Mouse (Mus musculus): Measurements from ENCODE around the gene Gm17490. TPM values are rescaled to one million over a fixed set of nuclear protein-coding genes. Genes with fewer than 3 reads are reported as not detected.
A peak's percentile ranks its signal among the peaks of the same experiment; 100 is the strongest.

The Gm17490 gene
- polyA plus RNA-seq (2014; fragmentation: Nextera tagmentation; extraction: Ambion mirVana) = not detected in 2 replicates

- H3K27ac ChIP-seq (replicated peaks in 1 of 2; ENCODE audit: control insufficient read depth in 1 of 2, insufficient read depth in 1 of 2, low read depth in 2 of 2, low read length in 2 of 2) = no peak within 1 kb of the TSS
- no peak within 1 kb of the TSS for H3K4me2 ChIP-seq (ENCODE audit: low read length)
- no peaks in the 10 kb centered on the region; the same call in 1 of the 2 replicates for H3K27me3 ChIP-seq (ENCODE audit: control insufficient read depth, insufficient read depth, low read length)
- no peak for ATAC-seq (ENCODE audit: insufficient number of reproducible peaks, insufficient read depth, low FRiP score, low read depth)
- no peak within 1 kb of the TSS for H3K4me3 ChIP-seq (ENCODE audit: control insufficient read depth in 1 of 2, insufficient read depth in 1 of 2, low read depth in 1 of 2, low read length in 2 of 2)
- H3K4me1 ChIP-seq (ENCODE audit: control insufficient read depth in 2 of 2, insufficient read depth in 2 of 2, low read length in 2 of 2) = no peaks in the 10 kb centered on the region
- H3K36me3 ChIP-seq (ENCODE audit: control insufficient read depth, insufficient read depth, low read length) = no peaks in the 10 kb centered on the region
- no peaks in the 10 kb centered on the region for H3K9me3 ChIP-seq (ENCODE audit: control insufficient read depth, low read length)
- no peak within 1 kb of the TSS for H3K9ac ChIP-seq (ENCODE audit: low read length)
- 86% methylated on average over 5 of the region's 5 CpGs for WGBS
These were observed at the start of gene Gm17490 for GRCm38 (mm10) chr2:11625890-11626289. Gene Gm17490 (minus strand): TSS chr2:11626264.

- H3K9ac ChIP-seq (ENCODE audit: low read length) = no peak overlapping the region
- no peak overlapping the region for H3K4me3 ChIP-seq (ENCODE audit: control insufficient read depth in 1 of 2, insufficient read depth in 1 of 2, low read depth in 1 of 2, low read length in 2 of 2)
- H3K27ac ChIP-seq (replicated peaks in 1 of 2; ENCODE audit: control insufficient read depth in 1 of 2, insufficient read depth in 1 of 2, low read depth in 2 of 2, low read length in 2 of 2) = no peak overlapping the region
- H3K27me3 ChIP-seq (ENCODE audit: control insufficient read depth, insufficient read depth, low read length) = no peaks in the 10 kb centered on the region
- H3K4me2 ChIP-seq (ENCODE audit: low read length) = no peak overlapping the region
- ATAC-seq (ENCODE audit: insufficient number of reproducible peaks, insufficient read depth, low FRiP score, low read depth) = no peak
- 17% methylated on average over 3 of the region's 3 CpGs for WGBS
- 0 out of 2 replicates have a peak, but pooled peaks cover 5% of the 10 kb centered on the region for H3K9me3 ChIP-seq (ENCODE audit: control insufficient read depth, low read length)
- no peaks in the 10 kb centered on the region for H3K4me1 ChIP-seq (ENCODE audit: control insufficient read depth in 2 of 2, insufficient read depth in 2 of 2, low read length in 2 of 2)
- no peaks in the 10 kb centered on the region for H3K36me3 ChIP-seq (ENCODE audit: control insufficient read depth, insufficient read depth, low read length)
These were observed 46.1 kb upstream of the Gm17490 start for GRCm38 (mm10) chr2:11672144-11672543.

GRCm38 (mm10) chr2:11665326-11665725 lies 39.3 kb upstream of the Gm17490 start:
- Histone ChIP-seq H3K27ac (replicated peaks in 1 of 2; ENCODE audit: control insufficient read depth in 1 of 2, insufficient read depth in 1 of 2, low read depth in 2 of 2, low read length in 2 of 2) (no peak overlapping the region), H3K4me3 (ENCODE audit: control insufficient read depth in 1 of 2, insufficient read depth in 1 of 2, low read depth in 1 of 2, low read length in 2 of 2) (no peak overlapping the region), H3K36me3 (ENCODE audit: control insufficient read depth, insufficient read depth, low read length) (no peaks in the 10 kb centered on the region), H3K27me3 (ENCODE audit: control insufficient read depth, insufficient read depth, low read length) (no peaks in the 10 kb centered on the region), H3K4me2 (ENCODE audit: low read length) (no peak overlapping the region), H3K4me1 (ENCODE audit: control insufficient read depth in 2 of 2, insufficient read depth in 2 of 2, low read length in 2 of 2) (no peaks in the 10 kb centered on the region), H3K9ac (ENCODE audit: low read length) (no peak overlapping the region), H3K9me3 (ENCODE audit: control insufficient read depth, low read length) (no peaks in the 10 kb centered on the region)
- no peak for ATAC-seq (ENCODE audit: insufficient number of reproducible peaks, insufficient read depth, low FRiP score, low read depth)
- 79% methylated on average over 3 of the region's 3 CpGs for WGBS

- H3K4me1 ChIP-seq (ENCODE audit: control insufficient read depth in 2 of 2, insufficient read depth in 2 of 2, low read length in 2 of 2) = no peaks in the 10 kb centered on the region
- H3K36me3 ChIP-seq (ENCODE audit: control insufficient read depth, insufficient read depth, low read length) = no peaks in the 10 kb centered on the region
- no peak overlapping the region for H3K4me3 ChIP-seq (ENCODE audit: control insufficient read depth in 1 of 2, insufficient read depth in 1 of 2, low read depth in 1 of 2, low read length in 2 of 2)
- no peak overlapping the region for H3K4me2 ChIP-seq (ENCODE audit: low read length)
- no peak overlapping the region for H3K27ac ChIP-seq (replicated peaks in 1 of 2; ENCODE audit: control insufficient read depth in 1 of 2, insufficient read depth in 1 of 2, low read depth in 2 of 2, low read length in 2 of 2)
- no peak for ATAC-seq (ENCODE audit: insufficient number of reproducible peaks, insufficient read depth, low FRiP score, low read depth)
- WGBS = 80% methylated on average over 4 of the region's 4 CpGs
- H3K9ac ChIP-seq (ENCODE audit: low read length) = no peak overlapping the region
- H3K9me3 ChIP-seq (ENCODE audit: control insufficient read depth, low read length) = no peaks in the 10 kb centered on the region
- no peaks in the 10 kb centered on the region for H3K27me3 ChIP-seq (ENCODE audit: control insufficient read depth, insufficient read depth, low read length)
These were observed 38.7 kb upstream of the Gm17490 start for GRCm38 (mm10) chr2:11664806-11665205.

- Histone ChIP-seq H3K4me2 (ENCODE audit: low read length) (peak overlapping the region; percentile 54), H3K9me3 (ENCODE audit: control insufficient read depth, low read length) (no peaks in the 10 kb centered on the region), H3K9ac (ENCODE audit: low read length) (no peak overlapping the region), H3K27ac (replicated peaks in 1 of 2; ENCODE audit: control insufficient read depth in 1 of 2, insufficient read depth in 1 of 2, low read depth in 2 of 2, low read length in 2 of 2) (no peak overlapping the region), H3K4me1 (ENCODE audit: control insufficient read depth in 2 of 2, insufficient read depth in 2 of 2, low read length in 2 of 2) (no peaks in the 10 kb centered on the region), H3K4me3 (ENCODE audit: control insufficient read depth in 1 of 2, insufficient read depth in 1 of 2, low read depth in 1 of 2, low read length in 2 of 2) (peak overlapping the region in 1 of 2 experiments; percentile 17; a peak in 1 of 4 replicates), H3K27me3 (ENCODE audit: control insufficient read depth, insufficient read depth, low read length) (no peaks in the 10 kb centered on the region), H3K36me3 (ENCODE audit: control insufficient read depth, insufficient read depth, low read length) (no peaks in the 10 kb centered on the region)
- 37% methylated on average over 6 of the region's 6 CpGs for WGBS
- ATAC-seq (ENCODE audit: insufficient number of reproducible peaks, insufficient read depth, low FRiP score, low read depth) = no peak
These were observed 38.3 kb upstream of the Gm17490 start for GRCm38 (mm10) chr2:11664367-11664766.

GRCm38 (mm10) chr2:11663961-11664360 lies 37.9 kb upstream of the Gm17490 start:
- H3K27me3 ChIP-seq (ENCODE audit: control insufficient read depth, insufficient read depth, low read length) = no peaks in the 10 kb centered on the region
- H3K9me3 ChIP-seq (ENCODE audit: control insufficient read depth, low read length) = no peaks in the 10 kb centered on the region
- peak overlapping the region in 1 of 2 experiments; percentile 17; a peak in 1 of 4 replicates for H3K4me3 ChIP-seq (ENCODE audit: control insufficient read depth in 1 of 2, insufficient read depth in 1 of 2, low read depth in 1 of 2, low read length in 2 of 2)
- no peak overlapping the region for H3K9ac ChIP-seq (ENCODE audit: low read length)
- no peak for ATAC-seq (ENCODE audit: insufficient number of reproducible peaks, insufficient read depth, low FRiP score, low read depth)
- 2% methylated on average over 10 of the region's 10 CpGs for WGBS
- peak overlapping the region; percentile 54 for H3K4me2 ChIP-seq (ENCODE audit: low read length)
- H3K4me1 ChIP-seq (ENCODE audit: control insufficient read depth in 2 of 2, insufficient read depth in 2 of 2, low read length in 2 of 2) = 0 out of 4 replicates have a peak, but pooled peaks cover 0 to 2% of the 10 kb centered on the region in 2 experiments
- no peak overlapping the region for H3K27ac ChIP-seq (replicated peaks in 1 of 2; ENCODE audit: control insufficient read depth in 1 of 2, insufficient read depth in 1 of 2, low read depth in 2 of 2, low read length in 2 of 2)
- no peaks in the 10 kb centered on the region for H3K36me3 ChIP-seq (ENCODE audit: control insufficient read depth, insufficient read depth, low read length)

GRCm38 (mm10) chr2:11662907-11663230 lies 36.8 kb upstream of the Gm17490 start:
- no peak overlapping the region for H3K4me2 ChIP-seq (ENCODE audit: low read length)
- ATAC-seq (ENCODE audit: insufficient number of reproducible peaks, insufficient read depth, low FRiP score, low read depth) = no peak
- WGBS = 88% methylated on average over 1 of the region's 1 CpGs
- no peaks in the 10 kb centered on the region for H3K36me3 ChIP-seq (ENCODE audit: control insufficient read depth, insufficient read depth, low read length)
- no peak overlapping the region for H3K27ac ChIP-seq (replicated peaks in 1 of 2; ENCODE audit: control insufficient read depth in 1 of 2, insufficient read depth in 1 of 2, low read depth in 2 of 2, low read length in 2 of 2)
- H3K27me3 ChIP-seq (ENCODE audit: control insufficient read depth, insufficient read depth, low read length) = no peaks in the 10 kb centered on the region
- H3K4me3 ChIP-seq (ENCODE audit: control insufficient read depth in 1 of 2, insufficient read depth in 1 of 2, low read depth in 1 of 2, low read length in 2 of 2) = no peak overlapping the region
- H3K9ac ChIP-seq (ENCODE audit: low read length) = no peak overlapping the region
- no peaks in the 10 kb centered on the region for H3K9me3 ChIP-seq (ENCODE audit: control insufficient read depth, low read length)
- H3K4me1 ChIP-seq (ENCODE audit: control insufficient read depth in 2 of 2, insufficient read depth in 2 of 2, low read length in 2 of 2) = 0 out of 4 replicates have a peak, but pooled peaks cover 0 to 2% of the 10 kb centered on the region in 2 experiments

All from heart, embryonic 14.5 days (tissue).